Mouse (Mus musculus): ENCODE results near the gene Pik3ap1.

Pik3ap1 gene

DNA sequence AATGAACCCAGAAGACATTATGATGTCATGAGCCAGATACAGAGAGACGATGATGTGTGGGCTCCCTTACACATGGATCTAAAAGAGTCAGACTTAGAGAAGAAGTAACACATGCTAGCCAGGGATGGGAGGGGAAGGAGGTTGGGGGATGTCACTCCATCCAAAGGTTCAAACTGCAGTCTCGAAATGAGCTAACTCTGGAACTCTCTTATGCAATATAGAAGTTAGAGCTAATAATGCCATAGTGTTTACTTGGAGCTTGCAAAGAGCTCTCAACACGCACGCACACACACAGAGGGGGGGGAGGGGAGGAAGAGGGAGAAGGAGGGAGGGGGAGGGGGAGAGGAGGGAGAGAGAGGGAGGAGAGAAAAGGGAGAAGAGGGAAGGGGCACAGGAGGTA lies 13.5 kb downstream of the Pik3ap1 start:
- in situ Hi-C loops (cut with MboI, MseI) = loop anchor here in 1 of 2 experiments (25.0 kb wide), 1 partner anchor 1109 kb away; the partner anchor contains the start of gene Pdlim1

DNA sequence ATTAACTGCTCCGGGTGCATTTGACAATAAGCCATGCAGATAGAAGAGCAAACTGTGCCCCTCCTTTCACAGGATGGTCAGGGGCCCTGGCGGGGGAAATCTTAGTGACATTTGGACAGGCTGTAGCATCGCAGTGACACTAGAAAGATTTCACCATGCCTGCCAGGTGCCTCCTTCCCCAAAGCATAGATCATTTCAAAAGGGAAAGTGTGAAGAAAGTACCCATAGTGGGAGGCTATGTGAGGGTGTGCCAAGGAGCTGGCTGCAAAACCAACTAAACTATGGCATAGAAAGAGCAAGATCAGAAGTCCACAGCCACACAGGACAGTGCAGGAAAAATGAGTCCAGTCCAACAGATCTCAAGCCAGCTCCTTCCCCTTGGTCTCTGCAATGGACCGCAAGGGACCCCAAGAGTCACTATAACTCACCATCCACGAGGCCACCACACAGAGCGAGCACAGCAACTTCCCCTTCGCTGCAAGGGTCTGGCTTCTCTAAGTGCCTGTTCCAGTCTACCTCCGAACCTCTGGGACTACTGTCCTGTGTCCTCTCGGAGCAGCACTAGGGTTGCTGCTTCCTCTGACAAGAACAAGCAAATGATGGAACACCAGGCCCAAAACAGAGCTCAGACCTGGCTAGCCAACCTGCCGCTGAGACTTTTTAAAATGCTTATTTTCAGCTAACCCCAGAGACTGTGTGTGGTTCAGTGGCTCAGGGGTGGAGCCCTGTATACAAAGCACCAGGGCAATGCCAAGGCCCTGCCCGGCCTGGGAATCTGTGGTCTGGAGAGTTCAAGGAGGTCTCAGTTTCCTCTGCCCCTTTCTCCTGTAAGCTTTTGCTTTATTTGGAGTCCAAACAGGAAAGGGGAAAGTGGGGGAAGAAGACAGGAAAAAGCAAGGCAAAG lies 15.1 kb downstream of the Pik3ap1 start:
- in situ Hi-C loops (cut with MboI, MseI) = loop anchor here in 1 of 2 experiments (25.0 kb wide), 1 partner anchor 1108 kb away; the partner anchor contains the start of gene Pdlim1

DNA sequence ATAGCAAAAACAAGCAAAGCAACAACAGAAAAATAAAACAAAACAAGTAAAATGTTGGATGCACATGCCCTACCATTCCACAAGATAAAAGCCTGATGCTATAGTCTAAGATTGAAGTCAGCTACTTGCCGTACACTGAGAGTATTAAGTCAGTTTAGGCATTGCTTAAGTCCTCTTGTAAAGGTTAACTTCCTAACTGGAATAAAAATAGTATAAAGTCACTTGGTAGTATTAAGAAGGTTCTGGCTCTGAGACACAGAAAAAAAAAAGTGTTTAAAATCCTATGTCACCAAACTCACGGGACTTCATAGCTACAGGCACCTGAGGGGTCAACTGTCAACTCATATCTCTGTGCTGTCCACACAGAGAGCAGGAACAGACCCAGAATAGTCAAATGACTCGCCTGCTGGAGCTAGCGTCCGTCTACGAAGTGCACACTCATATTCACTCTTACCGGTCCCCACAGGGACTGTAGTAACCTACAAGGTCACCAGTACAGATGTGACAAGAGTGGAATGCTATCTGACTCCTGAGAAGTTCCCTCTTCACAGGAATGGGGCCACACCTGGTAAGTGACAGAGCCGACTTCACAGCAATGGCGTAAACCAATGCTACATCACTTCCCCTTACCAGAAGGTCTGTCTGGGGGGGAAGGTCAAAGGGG lies 17.9 kb downstream of the Pik3ap1 start:
- in situ Hi-C loops (cut with MboI, MseI) = loop anchor here in 1 of 2 experiments (25.0 kb wide), 1 partner anchor 1105 kb away; the partner anchor contains the start of gene Pdlim1

DNA sequence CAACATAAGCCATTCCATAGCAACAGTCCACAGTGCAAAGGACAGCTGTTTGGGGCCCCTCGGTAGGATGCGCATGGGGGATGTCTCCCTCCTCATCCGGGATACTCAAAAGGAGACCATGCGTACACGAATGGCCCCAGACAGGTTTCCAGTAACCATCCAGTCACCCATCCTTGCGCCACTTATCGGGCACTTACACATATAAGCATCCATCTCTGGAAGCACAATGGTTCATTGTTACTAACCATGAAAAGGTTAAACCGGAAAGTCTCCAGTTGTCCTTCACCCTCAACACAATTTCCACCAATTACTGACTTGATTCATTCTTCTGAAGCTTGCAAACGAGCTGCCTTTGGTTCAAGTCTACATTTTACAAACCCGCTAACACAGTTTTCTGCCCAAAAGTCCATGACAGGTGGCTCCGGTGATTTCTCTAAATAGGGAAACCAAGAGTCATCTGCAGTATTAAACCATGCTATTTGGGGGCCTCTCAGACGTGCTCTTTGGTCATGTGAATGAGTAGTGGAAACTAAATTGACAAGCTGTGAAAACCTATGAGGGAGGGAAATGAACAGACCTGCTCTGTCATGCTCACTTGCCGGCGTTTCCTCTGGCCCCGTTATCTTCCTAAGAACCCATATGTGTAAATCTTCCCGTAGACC lies 18.6 kb downstream of the Pik3ap1 start:
- in situ Hi-C loops (cut with MboI, MseI) = loop anchor here in 1 of 2 experiments (25.0 kb wide), 1 partner anchor 1104 kb away; the partner anchor contains the start of gene Pdlim1

DNA sequence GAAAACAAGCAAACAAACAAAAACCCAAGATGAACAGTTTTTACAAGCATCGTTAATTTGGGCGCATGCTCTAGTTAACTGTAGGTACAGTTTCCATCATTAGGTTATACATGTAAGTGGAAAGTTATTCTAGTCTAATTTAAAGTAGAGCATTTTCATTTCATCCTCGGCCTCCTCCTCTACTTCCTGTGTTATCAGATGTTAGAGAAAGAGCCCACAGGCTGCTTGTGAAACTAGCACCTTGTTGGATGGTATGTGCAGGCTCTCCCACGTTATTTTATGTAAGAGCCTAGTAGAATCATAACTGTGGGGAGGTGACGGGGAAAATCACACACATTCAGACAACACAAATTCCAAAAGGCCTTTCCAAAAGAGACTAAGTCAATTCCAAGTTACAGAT lies 19.3 kb downstream of the Pik3ap1 start:
- in situ Hi-C loops (cut with MboI, MseI) = loop anchor here in 1 of 2 experiments (25.0 kb wide), 1 partner anchor 1103 kb away; the partner anchor contains the start of gene Pdlim1

DNA sequence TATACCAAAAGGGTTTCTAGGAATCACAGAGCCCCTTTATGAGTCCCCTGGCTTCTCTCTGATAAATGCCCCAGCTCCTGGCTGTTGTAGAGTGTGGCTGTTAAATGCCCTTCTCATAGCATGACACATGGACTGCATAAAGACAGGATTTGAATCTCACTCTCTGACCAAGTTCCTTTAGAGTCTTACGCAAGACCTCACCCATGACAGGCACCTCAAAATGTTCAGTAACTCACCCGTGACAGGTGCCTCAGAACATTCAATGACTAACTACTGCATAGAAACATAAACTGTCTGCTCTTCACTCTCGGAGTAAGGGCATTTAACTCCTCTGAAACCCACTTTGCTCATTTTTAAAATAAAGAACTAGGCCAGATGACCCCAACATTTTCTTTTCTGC lies 20.4 kb downstream of the Pik3ap1 start:
- in situ Hi-C loops (cut with MboI, MseI) = loop anchor here in 1 of 2 experiments (25.0 kb wide), 1 partner anchor 1102 kb away; the partner anchor contains the start of gene Pdlim1

DNA sequence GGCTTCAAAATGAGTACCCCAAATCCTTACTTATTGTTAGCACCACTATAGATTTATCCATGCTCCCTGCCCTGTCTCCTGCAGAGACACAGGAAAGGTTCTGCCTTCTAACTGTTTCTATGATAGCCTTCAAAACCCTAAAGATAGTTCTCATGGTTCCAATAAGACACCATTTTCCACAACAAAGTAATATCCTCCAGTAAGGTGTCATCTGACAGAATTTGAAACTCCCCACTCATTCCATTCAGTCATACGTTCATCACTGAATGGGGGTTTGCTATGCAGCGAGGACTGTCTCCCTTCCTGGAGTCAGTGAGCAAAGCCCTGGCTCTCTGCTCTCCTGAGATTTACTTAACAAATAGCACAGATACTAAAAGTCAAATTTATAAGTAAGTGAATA lies 21.9 kb downstream of the Pik3ap1 start:
- in situ Hi-C loops (cut with MboI, MseI) = loop anchor here in 1 of 2 experiments (25.0 kb wide), 1 partner anchor 1101 kb away; the partner anchor contains the start of gene Pdlim1

DNA sequence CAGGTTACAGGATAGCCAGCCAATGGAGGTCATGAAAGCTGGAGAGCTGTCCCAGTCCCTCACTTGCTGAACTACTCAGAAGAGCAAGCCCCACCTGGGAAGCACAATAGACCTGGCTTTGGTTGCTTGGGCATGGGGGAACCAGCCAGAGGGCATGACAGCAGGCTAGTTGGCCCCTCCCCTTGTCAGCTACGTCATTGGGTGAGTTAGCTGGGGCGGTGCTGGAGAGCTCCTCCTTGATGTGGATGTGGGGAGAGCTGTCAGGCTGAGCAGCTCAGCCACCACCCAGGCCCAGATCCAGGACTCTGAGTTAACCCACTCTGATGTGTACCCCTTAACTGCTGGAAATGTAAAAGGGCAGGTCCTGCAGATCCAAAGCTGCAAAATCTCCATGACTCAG lies 24.4 kb downstream of the Pik3ap1 start:
- in situ Hi-C loops (cut with MboI, MseI) = loop anchor here in 1 of 2 experiments (25.0 kb wide), 1 partner anchor 1098 kb away; the partner anchor contains the start of gene Pdlim1

DNA sequence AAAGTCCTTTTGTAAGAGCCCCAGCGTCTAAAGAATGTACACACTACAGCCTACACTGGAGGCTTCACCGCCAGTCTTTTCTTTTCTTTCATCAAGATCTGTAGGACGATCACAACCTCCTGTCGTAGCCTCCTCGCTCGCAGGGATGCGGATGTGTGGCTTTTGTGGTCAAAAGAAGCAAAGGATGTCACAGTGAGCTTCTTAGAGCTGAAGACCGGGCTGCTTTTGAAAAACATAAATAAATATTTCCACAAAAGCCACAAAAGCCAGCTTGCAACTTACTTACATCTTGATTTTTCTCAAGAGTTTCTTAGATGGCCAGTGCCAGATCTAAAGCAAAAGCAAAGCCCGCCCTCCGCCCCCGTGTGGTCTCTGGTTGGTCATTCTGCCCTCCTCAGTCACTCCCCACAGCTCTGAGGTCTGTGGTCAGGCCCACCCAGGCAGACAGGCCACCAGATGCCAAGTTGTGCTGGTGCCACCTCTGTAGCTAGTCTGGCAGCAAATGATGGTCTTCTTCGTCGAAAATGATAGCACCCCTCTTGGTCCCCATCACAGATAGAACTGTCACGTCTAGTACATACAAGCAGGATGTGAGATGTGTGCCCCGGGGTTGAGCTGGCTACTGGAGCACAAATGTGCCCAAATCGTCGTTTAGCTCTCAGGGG lies 30.5 kb downstream of the Pik3ap1 start:
- in situ Hi-C loops (cut with MboI, MseI) = loop anchor here in 1 of 2 experiments (25.0 kb wide), 1 partner anchor 1092 kb away; the partner anchor contains the start of gene Pdlim1

DNA sequence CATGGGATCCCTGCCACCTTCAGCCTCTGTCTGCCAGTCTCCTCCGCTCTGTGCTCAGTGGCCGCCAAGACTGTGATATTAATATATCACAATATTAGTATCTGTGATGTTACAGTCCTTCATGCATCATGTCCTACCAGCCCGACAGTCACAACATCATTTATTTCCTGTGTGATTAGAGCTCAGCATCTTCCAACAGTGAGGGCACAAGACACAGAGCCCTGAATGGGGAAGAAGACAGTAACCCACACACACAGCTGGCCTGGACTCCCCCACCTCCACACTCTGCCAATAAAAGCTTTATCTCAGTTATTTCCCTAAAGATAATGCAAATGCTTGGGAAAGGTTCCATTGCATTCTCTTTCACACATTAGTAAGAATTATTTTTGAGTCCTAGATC lies 35.3 kb downstream of the Pik3ap1 start:
- in situ Hi-C loops (cut with MboI, MseI) = loop anchor here in 1 of 2 experiments (25.0 kb wide), 1 partner anchor 1087 kb away; the partner anchor contains the start of gene Pdlim1

DNA sequence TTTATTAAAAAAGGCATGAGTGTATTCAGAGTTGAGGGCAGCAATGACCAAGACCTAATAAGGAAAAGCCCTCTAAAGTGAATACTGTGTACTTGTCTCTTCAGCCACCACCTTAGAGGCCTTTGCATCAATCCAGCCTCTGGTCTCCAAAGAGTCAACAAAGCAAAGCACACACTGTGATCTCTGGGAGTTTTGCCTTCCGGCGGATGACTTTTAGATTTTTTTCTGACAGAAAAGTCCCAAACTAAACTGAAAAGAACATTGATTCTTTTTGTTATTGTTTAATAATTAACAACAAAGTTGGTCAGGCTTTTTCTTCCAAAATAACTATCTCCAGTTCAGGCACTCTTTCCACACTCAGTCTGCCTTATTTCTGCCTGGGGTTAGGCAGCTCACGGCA lies 36.7 kb downstream of the Pik3ap1 start:
- in situ Hi-C loops (cut with MboI, MseI) = no loop called here

DNA sequence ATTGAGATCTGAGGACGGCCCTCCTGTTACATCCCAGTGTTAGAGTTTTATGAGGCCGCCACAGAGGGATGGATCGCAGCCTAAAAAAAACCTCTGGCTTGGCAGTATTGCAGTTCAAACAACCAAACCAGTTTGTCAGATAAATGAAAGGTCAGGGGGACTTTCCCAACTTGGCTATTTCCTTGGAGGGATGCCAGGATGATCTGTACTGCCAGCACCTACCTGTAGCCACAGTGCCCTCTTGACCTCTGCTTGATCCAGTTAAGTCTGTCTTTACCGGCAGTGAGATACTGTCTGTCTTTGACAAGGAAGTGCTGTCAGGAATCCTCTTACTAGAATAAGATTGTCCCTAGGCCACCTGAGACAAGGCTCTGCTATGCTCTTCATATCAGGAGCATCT lies 37.6 kb downstream of the Pik3ap1 start:
- in situ Hi-C loops (cut with MboI, MseI) = no loop called here

DNA sequence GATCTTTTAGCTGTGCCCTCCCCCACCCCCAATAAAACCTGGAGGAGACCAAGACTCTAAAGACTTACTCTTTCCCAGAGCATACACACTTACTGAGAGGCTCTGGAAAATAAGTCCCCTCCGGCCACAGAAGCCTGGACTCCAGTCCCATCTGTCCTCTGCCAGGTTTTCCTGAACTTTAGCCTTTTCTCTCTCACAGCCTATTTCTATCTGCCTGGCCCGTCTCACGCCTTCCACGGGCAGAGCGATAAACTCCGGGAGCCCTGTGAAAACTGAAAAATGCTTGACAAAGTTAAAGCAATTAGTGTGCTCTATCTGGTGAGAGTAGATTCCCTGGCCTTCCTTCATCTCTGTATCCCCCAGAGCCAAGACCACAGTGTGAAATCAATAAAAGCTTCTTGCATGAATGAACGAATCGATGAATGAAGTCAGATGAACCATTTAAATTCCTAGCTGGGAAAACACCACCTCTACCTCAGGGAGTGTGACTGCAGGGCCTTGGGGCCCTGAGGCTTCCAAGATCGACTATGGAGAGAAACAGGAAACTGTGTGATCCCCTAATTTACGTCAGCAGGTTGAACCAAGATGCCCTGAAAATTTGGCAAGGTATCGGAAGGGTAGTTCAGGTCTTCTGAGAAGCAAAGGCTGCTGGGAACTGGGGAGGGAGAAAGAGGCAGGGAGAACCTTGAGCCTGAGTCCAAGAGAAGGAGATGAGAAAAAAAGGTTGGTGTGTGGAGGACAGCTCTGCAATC lies 38.6 kb downstream of the Pik3ap1 start:
- in situ Hi-C loops (cut with MboI, MseI) = no loop called here

DNA sequence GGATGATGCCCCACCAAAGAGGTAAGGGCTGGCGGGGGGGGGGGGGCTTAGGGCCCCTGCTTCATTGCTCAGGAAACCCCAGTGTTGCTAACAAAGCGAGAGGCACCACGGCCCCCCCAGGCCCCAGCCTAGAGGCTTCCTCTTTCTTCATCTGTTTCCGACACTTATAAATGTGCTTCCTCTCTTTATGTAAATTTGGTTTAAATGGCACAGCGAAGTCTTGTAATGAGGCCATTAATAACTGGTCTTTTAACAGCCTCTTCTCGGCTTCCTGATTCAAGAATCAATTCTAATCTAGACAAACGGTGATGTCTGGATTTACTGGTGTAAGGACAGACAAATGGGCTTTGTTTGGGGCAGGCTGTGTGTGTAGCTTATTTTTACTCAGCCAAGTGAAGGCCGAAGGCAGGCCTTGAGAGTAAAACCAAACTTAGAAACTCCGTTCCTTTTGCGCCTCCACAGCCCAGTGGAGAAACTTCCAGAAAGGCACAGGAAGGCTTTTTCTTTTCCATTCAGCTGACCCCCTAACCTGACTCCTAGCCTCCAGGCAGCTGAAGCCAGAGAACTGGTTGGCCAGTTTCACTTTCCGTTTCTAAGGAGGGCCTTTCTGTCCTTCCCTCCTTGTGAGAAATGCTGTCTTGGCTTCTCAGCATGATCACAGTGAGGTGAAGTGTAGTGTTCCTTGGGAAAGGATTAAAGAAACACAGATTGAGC lies 39.7 kb downstream of the Pik3ap1 start:
- in situ Hi-C loops (cut with MboI, MseI) = no loop called here

DNA sequence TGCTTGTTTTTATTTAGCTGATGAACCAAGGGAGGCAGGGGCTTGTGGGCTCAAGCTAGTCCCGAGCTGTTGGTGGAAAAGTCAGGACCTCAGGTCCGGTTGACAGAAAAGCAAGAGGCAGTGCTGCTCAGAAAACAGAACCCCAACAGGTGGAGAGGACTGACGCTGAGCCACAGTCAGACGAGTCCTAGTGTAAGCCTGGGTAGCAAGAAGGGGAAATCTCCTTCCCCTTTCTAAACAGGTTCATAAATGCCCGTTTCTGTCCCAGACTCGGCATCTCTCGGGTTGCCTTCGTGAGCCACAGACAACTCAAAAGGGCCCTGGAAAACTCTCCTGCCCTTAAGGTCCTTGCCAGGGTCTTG lies 40.3 kb downstream of the Pik3ap1 start:
- in situ Hi-C loops (cut with MboI, MseI) = no loop called here

DNA sequence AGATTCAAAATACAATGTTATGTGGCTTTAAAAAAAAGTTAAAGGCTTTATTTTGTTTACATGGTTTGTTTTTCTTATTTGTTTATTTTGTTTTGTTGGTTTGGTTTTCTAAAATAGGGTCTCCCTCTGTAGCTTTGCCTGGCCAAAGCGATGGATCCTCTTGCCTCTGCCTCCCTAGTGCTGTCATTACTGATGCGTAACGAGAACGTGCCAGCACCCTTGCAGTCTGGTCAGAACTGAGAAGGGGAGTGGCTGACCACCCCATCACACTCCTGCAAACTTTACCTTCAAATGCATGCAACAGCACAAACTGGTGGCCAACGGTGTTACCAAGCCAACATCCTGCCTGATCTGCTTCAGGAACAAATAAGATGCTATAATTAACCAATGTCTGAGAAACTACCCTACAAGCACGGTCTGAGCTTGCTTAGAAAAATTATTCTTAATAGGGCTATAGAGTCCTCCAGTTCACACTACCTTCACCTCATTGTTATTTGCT lies 42.3 kb downstream of the Pik3ap1 start:
- in situ Hi-C loops (cut with MboI, MseI) = no loop called here

DNA sequence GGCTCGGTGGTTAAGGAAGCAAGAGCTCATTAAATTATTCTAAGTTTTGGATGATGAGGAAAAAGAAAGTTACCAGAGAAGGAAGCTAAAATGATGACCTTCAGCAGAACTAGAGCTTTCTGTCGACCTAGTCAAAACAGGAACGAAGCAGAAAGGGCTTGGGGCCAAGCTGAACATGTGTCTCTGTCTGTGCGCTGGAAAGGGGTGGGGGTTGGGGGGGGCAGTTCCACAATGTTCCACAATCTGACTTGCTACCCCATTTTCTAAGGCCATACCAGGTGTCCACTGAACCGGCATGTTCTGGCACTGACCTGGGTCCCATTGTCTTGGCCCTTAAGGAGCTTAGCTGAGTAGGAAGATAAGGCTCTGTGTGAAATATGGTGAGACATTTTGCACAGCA lies 43.2 kb downstream of the Pik3ap1 start:
- in situ Hi-C loops (cut with MboI, MseI) = no loop called here

DNA sequence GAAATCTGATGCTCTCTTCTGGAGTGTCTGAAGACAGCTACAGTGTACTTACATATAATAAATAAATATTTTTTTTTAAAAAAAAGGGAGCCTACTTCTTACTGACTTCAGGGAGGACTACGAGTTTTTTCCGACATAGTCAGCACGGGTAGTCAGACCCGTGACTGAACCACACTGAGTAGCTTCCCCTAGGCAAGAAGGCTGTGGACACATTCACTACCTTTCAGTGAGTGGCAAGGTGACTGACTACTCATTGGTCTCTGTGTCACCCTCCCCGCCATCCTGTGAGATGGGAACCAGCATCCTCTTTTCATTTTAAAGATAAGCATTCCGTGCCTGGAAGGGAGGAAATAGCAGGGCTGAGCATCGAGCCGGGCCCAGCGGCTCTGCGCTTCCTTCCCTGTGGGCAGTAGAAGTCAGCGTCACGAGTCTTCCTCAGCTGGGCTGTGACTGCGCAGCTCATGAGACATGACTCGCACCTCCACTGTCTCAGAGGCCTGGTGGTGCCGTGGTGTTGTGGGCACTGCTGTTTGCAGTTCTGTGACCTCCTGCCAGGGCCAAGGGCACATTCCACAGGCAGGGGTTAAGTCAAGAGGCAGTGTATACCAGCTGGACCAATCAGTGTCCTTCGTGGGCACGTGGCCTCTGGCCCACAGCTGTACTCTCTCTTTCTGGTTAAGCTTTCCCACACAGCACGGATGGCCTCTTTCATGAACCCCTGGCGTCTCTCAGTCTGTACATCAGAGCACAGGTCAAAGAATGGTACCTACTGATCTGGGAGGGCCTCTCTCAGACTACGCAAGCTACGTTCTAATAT lies 45.7 kb downstream of the Pik3ap1 start:
- in situ Hi-C loops (cut with MboI, MseI) = no loop called here

Data from T-helper 17 cell (primary cell).